Mouse (Mus musculus): ENCODE results near the gene Zfp575.

DNA sequence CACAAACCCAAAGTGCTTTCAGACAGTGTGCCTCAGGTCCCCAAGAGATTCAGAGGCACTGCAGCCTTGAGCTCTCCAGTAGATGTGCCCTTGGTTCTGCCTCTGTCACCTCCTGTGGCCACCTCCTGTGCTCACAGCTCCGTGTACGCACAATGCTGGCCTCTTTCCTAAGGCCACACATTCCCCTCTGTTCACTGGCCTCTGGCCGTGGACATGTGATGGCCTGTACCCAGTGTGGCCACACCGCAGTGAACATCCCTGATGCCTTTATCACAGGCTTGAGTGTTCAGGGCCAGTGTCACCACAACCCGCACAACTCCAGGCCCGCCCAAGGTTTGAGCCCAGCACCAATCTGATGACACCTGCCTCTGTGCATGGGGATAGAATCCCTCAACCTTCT, 2.6 kb downstream of the Zfp575 start:
- TF ChIP-seq CTCF (IDR thresholded peaks at IDR 0.05; ENCODE audit: insufficient read depth, low read length): no peak
- TF ChIP-seq POLR2A (IDR thresholded peaks at IDR 0.05; ENCODE audit: borderline replicate concordance, extremely low read depth, low read depth, low read length): no peak

All from lung, adult 2 months (tissue).